Mouse (Mus musculus) lung, embryonic 16.5 days (tissue): ENCODE measurements at regions not wholly inside any gene's neighbourhood (a gene's known extent, or its start where the extent isn't known, plus 50 kb on each side); places are given as distances from the start of the nearest gene placed in this dataset.
"Not testable (repeated sequence)": the region's sequence is repeated elsewhere in the genome, so short reads cannot be mapped to it uniquely, and the experiment has no call there.

Experiments
- ATAC-seq: fragments of 200-750 bp; cut with Nextera tagmentation; 2 replicates; pipeline ENCODE4 v1.8.0; 2017; ENCODE audit warnings: low read depth, mild to moderate bottlenecking, moderate library complexity
- H3K27ac ChIP-seq: fragments of 300-500 bp; sonication (generic); 2 replicates; pipeline ENCODE4 v1.5.1; 2014; ENCODE audit warnings: mild to moderate bottlenecking, control low read depth, low read length
- H3K27me3 ChIP-seq: fragments of 300-500 bp; sonication (generic); 2 replicates; pipeline ENCODE4 v1.6.1; 2014; ENCODE audit warnings: low read depth, low read length, mixed read lengths; ENCODE audit not compliant: control insufficient read depth, insufficient read depth
- H3K36me3 ChIP-seq: fragments of 300-500 bp; sonication (generic); 2 replicates; pipeline ENCODE4 v1.6.1; 2014; ENCODE audit warnings: low read length; ENCODE audit not compliant: control insufficient read depth, insufficient read depth
- H3K4me1 ChIP-seq: fragments of 300-500 bp; sonication (generic); replicated peaks from 2 replicates; pipeline ENCODE4 v1.6.1; 2014; ENCODE audit warnings: low read length, mixed read lengths; ENCODE audit not compliant: control insufficient read depth, insufficient read depth
- H3K4me2 ChIP-seq: fragments of 300-500 bp; sonication (generic); 2 replicates; pipeline ENCODE4 v1.6.1; 2014; ENCODE audit warnings: low read depth, low read length, control low read depth
- H3K4me3 ChIP-seq: fragments of 300-500 bp; sonication (generic); 2 replicates; pipeline ENCODE4 v1.5.1; 2014; ENCODE audit warnings: mild to moderate bottlenecking, low read length, control low read depth
- H3K9ac ChIP-seq: fragments of 300-500 bp; sonication (generic); 2 replicates; pipeline ENCODE4 v1.6.1; 2014; ENCODE audit warnings: low read length, control low read depth
- H3K9me3 ChIP-seq: fragments of 300-500 bp; sonication (generic); 2 replicates; pipeline ENCODE4 v1.6.1; 2016; ENCODE audit warnings: low read length; ENCODE audit not compliant: control insufficient read depth
- WGBS: fragments of 180-500 bp; shearing (Covaris S2); extraction: QIAGEN DNeasy Blood & Tissue Kit; methylation state at CpG from one replicate; pipeline ENCODE4 v1.1.7; 2014; 5-methylcytosine and 5-hydroxymethylcytosine counted together

DNA sequence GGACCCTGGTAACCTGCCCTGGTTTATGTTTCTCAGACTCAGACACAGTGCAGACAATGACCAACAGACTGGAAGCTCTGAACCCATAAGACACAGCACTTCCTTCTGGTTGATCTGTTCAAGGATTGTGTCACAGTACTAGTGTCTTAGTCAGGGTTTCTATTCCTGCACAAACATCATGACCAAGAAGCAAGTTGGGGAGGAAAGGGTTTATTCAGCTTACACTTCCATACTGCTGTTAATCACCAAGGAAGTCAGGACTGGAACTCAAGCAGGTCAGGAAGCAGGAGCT is 65.8 kb upstream of the Tbl1xr1 start:
- H3K9ac ChIP-seq, H3K4me3 ChIP-seq, H3K27ac ChIP-seq, H3K4me1 ChIP-seq, H3K4me2 ChIP-seq, H3K36me3 ChIP-seq, H3K9me3 ChIP-seq, H3K27me3 ChIP-seq, ATAC-seq: not testable (repeated sequence)

DNA sequence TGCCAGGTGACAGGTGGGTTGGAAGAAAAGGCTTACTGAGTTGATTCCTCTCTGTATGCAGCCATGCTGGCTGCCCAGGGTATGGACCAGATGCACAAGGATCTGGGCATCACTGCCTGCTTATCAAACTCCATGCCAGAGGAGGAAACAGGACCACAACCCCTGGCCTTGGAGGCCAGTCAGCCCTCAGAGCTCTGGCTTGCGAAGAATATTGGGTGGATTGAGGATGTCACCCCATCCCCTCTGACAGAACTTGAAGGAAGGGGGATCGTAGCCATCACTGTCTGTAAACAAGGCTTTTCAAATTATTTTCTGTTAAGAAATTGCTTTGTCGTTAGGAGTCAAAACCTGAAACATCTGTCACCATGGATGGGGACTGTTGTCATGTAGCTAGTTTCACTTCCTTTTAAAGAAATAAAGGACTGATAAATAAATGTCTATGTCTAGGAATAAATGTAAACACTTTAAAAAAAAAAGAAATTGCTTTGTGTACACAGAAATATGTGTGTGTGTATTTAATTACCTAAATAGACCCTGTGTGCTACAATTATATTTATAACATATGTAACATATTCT is 55.0 kb upstream of the Tbl1xr1 start:
- H3K36me3 ChIP-seq = no peaks in the 10 kb centered on the region
- H3K4me2 ChIP-seq = no peak overlapping the region
- H3K9me3 ChIP-seq = no peaks in the 10 kb centered on the region
- no peaks in the 10 kb centered on the region for H3K27me3 ChIP-seq
- peaks cover 15% of the 10 kb centered on the region for H3K4me1 ChIP-seq
- 60% methylated on average over 3 of the region's 3 CpGs for WGBS
- H3K9ac ChIP-seq = no peak overlapping the region
- H3K4me3 ChIP-seq = no peak overlapping the region
- no peak for ATAC-seq
- H3K27ac ChIP-seq = no peak overlapping the region

DNA sequence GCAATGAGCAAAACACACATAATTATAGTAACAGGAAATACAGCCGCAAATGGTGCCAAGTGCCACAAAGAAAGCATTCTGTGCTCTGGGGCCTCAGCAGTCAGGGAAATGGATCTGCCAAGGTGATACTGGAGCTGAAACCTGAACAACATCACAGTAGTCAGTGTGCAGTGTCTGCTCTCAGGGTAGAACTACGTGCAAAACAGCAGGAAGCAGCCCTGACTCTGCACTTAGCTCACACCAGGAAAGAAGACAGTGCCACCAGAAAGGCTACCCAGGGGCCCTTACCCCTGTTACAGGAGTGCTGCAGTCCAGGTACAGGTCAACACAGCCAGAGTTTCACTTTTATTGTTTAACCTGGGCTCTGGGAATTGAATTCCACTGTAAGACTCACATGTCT is 54.0 kb upstream of the Tbl1xr1 start:
- Histone ChIP-seq H3K9ac (no peak overlapping the region), H3K4me3 (no peak overlapping the region), H3K4me1 (peaks cover 15% of the 10 kb centered on the region), H3K36me3 (no peaks in the 10 kb centered on the region), H3K27me3 (no peaks in the 10 kb centered on the region), H3K27ac (0 out of 2 replicates have a peak overlapping the region, but pooled peaks have one; percentile 17), H3K4me2 (no peak overlapping the region), H3K9me3 (no peaks in the 10 kb centered on the region)
- WGBS = 40% methylated on average over 2 of the region's 2 CpGs
- no peak for ATAC-seq

DNA sequence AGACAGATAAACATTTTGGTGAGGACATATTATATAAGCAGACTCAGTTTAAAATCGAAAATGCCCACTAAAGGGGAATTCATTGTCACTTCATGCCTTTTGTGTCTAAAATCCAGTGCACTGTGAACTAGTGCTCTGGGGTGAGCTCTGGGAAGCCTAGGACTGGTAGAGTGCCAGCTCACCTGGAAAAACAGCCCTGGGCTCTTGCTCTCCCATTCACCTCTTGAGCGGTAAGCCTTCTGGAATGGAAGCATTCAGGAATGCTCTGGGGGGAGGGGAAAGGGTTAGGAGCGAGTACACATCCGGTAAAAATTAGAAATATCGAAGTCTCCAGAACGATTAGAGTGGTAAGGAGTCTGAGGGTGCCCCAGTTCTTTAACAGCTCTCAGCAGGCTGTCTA is 53.4 kb upstream of the Tbl1xr1 start:
- WGBS = 54% methylated on average over 6 of the region's 6 CpGs
- ATAC-seq = peak; percentile 56; the same call in 1 of the 2 replicates
- Histone ChIP-seq H3K4me1 (peaks cover 15% of the 10 kb centered on the region), H3K9ac (no peak overlapping the region), H3K4me2 (no peak overlapping the region), H3K9me3 (no peaks in the 10 kb centered on the region), H3K27ac (0 out of 2 replicates have a peak overlapping the region, but pooled peaks have one; percentile 6), H3K36me3 (no peaks in the 10 kb centered on the region), H3K27me3 (no peaks in the 10 kb centered on the region), H3K4me3 (no peak overlapping the region)

- no peaks in the 10 kb centered on the region for H3K27me3 ChIP-seq
- H3K9ac ChIP-seq = no peak overlapping the region
- H3K4me2 ChIP-seq = no peak overlapping the region
- peaks cover 15% of the 10 kb centered on the region for H3K4me1 ChIP-seq
- H3K36me3 ChIP-seq = no peaks in the 10 kb centered on the region
- ATAC-seq = no peak
- no peak overlapping the region for H3K27ac ChIP-seq
- WGBS = 59% methylated on average over 5 of the region's 5 CpGs
- no peak overlapping the region for H3K4me3 ChIP-seq
- H3K9me3 ChIP-seq = no peaks in the 10 kb centered on the region
Observed at GRCm38 (mm10) chr3:22023551-22023950, 52.9 kb upstream of the Tbl1xr1 start.

GRCm38 (mm10) chr3:22024200-22024599 is 52.3 kb upstream of the Tbl1xr1 start:
- Histone ChIP-seq H3K9me3 (no peaks in the 10 kb centered on the region), H3K4me2 (no peak overlapping the region), H3K36me3 (no peaks in the 10 kb centered on the region), H3K9ac (no peak overlapping the region), H3K27ac (no peak overlapping the region), H3K4me1 (peaks cover 15% of the 10 kb centered on the region), H3K4me3 (no peak overlapping the region), H3K27me3 (no peaks in the 10 kb centered on the region)
- ATAC-seq = peak; percentile 31; the same call in 1 of the 2 replicates
- 24% methylated on average over 6 of the region's 6 CpGs for WGBS

DNA sequence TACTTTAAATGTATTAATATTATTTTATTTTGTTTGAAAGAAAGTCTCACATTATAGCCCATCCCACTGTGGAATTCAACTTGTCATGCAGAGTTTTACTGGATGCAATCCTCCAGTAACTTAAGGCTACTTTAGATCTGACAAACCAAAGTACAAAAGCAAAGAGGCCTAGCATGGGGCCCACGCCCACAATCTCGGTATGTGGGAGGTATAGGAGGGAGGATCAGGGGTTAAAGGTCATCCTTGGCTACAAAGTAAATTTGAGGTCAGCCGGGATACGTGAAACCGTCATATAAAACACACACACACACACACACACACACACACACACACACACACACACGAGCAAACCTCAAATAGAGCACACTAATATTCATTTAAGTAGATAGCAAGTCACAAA is 51.3 kb upstream of the Tbl1xr1 start:
- Histone ChIP-seq H3K36me3 (no peaks in the 10 kb centered on the region), H3K9me3 (no peaks in the 10 kb centered on the region), H3K4me3 (no peak overlapping the region), H3K9ac (no peak overlapping the region), H3K27ac (no peak overlapping the region), H3K4me1 (peaks cover 15% of the 10 kb centered on the region), H3K27me3 (no peaks in the 10 kb centered on the region), H3K4me2 (no peak overlapping the region)
- 61% methylated on average over 6 of the region's 6 CpGs for WGBS
- ATAC-seq = no peak

DNA sequence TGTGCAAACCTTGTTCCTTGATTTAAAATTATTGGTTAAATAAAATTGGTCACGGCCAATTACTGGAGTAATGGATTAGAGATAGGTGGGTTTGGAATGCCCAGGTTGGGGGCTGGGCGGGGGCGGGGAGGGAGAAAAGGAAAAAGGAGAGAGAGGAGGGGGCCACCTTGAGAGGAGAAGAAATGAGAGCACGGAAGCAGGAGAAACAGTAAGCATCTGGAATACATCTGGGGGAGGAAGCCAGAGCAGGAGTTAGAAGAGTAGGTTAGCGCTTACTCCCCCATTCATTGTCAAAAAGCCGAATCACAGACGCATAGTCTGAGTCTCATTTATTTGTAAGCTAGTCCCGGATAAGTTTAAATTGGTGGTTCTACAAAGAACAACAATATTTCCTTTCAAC is 50.8 kb upstream of the Tbl1xr1 start:
- Histone ChIP-seq H3K4me2 (no peak overlapping the region), H3K27me3 (no peaks in the 10 kb centered on the region), H3K27ac (no peak overlapping the region), H3K9ac (no peak overlapping the region), H3K36me3 (no peaks in the 10 kb centered on the region), H3K4me3 (no peak overlapping the region), H3K9me3 (no peaks in the 10 kb centered on the region), H3K4me1 (peaks cover 15% of the 10 kb centered on the region)
- 80% methylated on average over 8 of the region's 8 CpGs for WGBS
- ATAC-seq = no peak
